Mouse (Mus musculus) hindbrain, embryonic 13.5 days (tissue): Measurements from ENCODE around the gene Wscd2. TPM values are rescaled to one million over a fixed set of nuclear protein-coding genes. Genes with fewer than 3 reads are reported as not detected.

ENCODE experiments used
- ATAC-seq: fragments of 200-750 bp; cut with Nextera tagmentation; 2 replicates; pipeline ENCODE4 v1.8.0; 2017; ENCODE audit warnings: moderate TSS enrichment; ENCODE audit not compliant: low FRiP score
- H3K27ac ChIP-seq: fragments of 300-500 bp; sonication (generic); 2 replicates; pipeline ENCODE4 v1.5.1; 2015; ENCODE audit warnings: inconsistent platforms, mild to moderate bottlenecking, moderate library complexity
- H3K27me3 ChIP-seq: fragments of 300-500 bp; sonication (generic); 2 replicates; pipeline ENCODE4 v1.6.1; 2015; ENCODE audit warnings: mild to moderate bottlenecking, inconsistent platforms
- H3K36me3 ChIP-seq: fragments of 300-500 bp; sonication (generic); 2 replicates; pipeline ENCODE4 v1.6.1; 2015; ENCODE audit warnings: mild to moderate bottlenecking, inconsistent platforms
- H3K4me1 ChIP-seq: fragments of 300-500 bp; sonication (generic); replicated peaks from 2 replicates; pipeline ENCODE4 v1.6.1; 2015; ENCODE audit warnings: inconsistent platforms
- H3K4me2 ChIP-seq: fragments of 300-500 bp; sonication (generic); 2 replicates; pipeline ENCODE4 v1.6.1; 2015; ENCODE audit warnings: inconsistent platforms, mild to moderate bottlenecking, moderate library complexity
- H3K4me3 ChIP-seq: fragments of 300-500 bp; sonication (generic); 2 replicates; pipeline ENCODE4 v1.5.1; 2015; ENCODE audit warnings: mild to moderate bottlenecking, inconsistent platforms
- H3K9ac ChIP-seq: fragments of 300-500 bp; sonication (generic); 2 replicates; pipeline ENCODE4 v1.6.1; 2015; ENCODE audit warnings: mild to moderate bottlenecking, inconsistent platforms
- H3K9me3 ChIP-seq: fragments of 300-500 bp; sonication (generic); 2 replicates; pipeline ENCODE4 v1.6.1; 2016; ENCODE audit warnings: inconsistent platforms
- WGBS: fragments of 180-500 bp; shearing (Covaris S2); methylation state at CpG from one replicate; pipeline ENCODE4 v1.1.7; 2015; 5-methylcytosine and 5-hydroxymethylcytosine counted together
- polyA plus RNA-seq: library from polyadenylated mRNA; unstranded; fragments of >200 nt; fragmentation: Nextera tagmentation; extraction: Ambion mirVana; gene quantifications from 2 replicates; pipeline ENCODE4 v1.2.1, GENCODE M21; 2015

The Wscd2 gene
- polyA plus RNA-seq, 1 experiment from 2014 or later = 9.8 TPM

GRCm38 (mm10) chr5:113638055-113638454 is 147.9 kb downstream of the Wscd2 start:
- H3K9ac ChIP-seq = no peak overlapping the region

DNA sequence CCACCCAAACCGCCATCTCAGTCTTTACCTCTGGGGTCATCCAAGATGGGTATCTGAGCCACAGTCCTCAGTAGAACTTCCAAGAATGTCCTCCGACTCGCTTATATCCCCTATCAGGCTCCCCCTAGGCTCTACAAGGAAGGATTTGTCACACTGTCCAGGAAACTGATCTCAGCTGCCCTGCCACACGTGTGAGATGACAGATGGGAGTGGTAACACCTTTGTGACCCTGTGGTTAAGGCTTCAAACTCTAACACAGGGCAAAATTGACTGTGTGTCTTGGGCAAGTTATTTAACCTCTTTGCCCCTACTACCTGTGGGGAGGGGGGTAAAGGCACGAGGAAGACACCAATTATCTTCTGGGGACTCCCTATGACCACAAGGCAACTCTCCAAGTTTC is 149.0 kb downstream of the Wscd2 start:
- Histone ChIP-seq H3K4me3 (no peak overlapping the region), H3K36me3 (no peaks in the 10 kb centered on the region), H3K27me3 (peaks cover under 1% of the 10 kb centered on the region; the same call in 1 of the 2 replicates), H3K4me1 (peaks cover 25% of the 10 kb centered on the region), H3K27ac (no peak overlapping the region), H3K4me2 (no peak overlapping the region), H3K9me3 (no peaks in the 10 kb centered on the region), H3K9ac (no peak overlapping the region)
- 81% methylated on average over 5 of the region's 5 CpGs for WGBS
- no peak for ATAC-seq

More at GRCm38 (mm10) chr5:113638055-113638454, 147.9 kb downstream of the Wscd2 start:
- H3K36me3 ChIP-seq = no peaks in the 10 kb centered on the region
- peaks cover 23% of the 10 kb centered on the region for H3K4me1 ChIP-seq
- H3K9me3 ChIP-seq = no peaks in the 10 kb centered on the region
- no peak overlapping the region for H3K4me2 ChIP-seq
- 92% methylated on average over 12 of the region's 12 CpGs for WGBS
- no peak overlapping the region for H3K27ac ChIP-seq
- ATAC-seq = no peak
- no peak overlapping the region for H3K4me3 ChIP-seq
- H3K27me3 ChIP-seq = no peaks in the 10 kb centered on the region

Other genes starting within 250 kb of the Wscd2 start
- 14.2 and 14.5 TPM in 2 replicates for gene Sgsm1, start 179.5 kb upstream of the Wscd2 start, polyA plus RNA-seq
- gene Aym1, start 133.0 kb upstream of the Wscd2 start, polyA plus RNA-seq = not detected in 2 replicates
- gene Cmklr1, start 160.1 kb downstream of the Wscd2 start, polyA plus RNA-seq = 1.2 and 1.8 TPM in 2 replicates
- not detected in 2 replicates for gene 1700069L16Rik, start 234.4 kb downstream of the Wscd2 start, polyA plus RNA-seq
- 8.0 and 8.2 TPM in 2 replicates for gene Ficd, start 245.5 kb downstream of the Wscd2 start, polyA plus RNA-seq